ENCODE assay signal across 8 mouse cellular contexts in genomic region chr12:100338055-100338454, GRCm38 (mm10).
DNase-seq lines count a peak whose midpoint lies in the region; ATAC-seq and TF ChIP-seq lines count a peak whose summit lies in the region.

No protein-coding gene starts in this region.

- H3K9ac ChIP-seq in kidney, embryonic 14.5 days (ENCODE audit: low read depth, low read length), result no peak overlapping the region
- H3K9ac ChIP-seq in hindbrain, embryonic 15.5 days, result no peak overlapping the region
- H3K9ac ChIP-seq in neural tube, embryonic 15.5 days (replicated peaks), result no peak overlapping the region

- H3K27ac ChIP-seq in kidney, embryonic 14.5 days (ENCODE audit: low read depth, low read length), result no peak overlapping the region
- peak overlapping the region; percentile 44 for H3K27ac ChIP-seq in cerebellum, adult 2 months (ENCODE audit: insufficient read depth, low read length)
- H3K27ac ChIP-seq in hindbrain, embryonic 15.5 days (replicated peaks), result no peak overlapping the region
- H3K27ac ChIP-seq in neural tube, embryonic 15.5 days (replicated peaks), result no peak overlapping the region

- TF ChIP-seq POLR2A in cerebellum, adult 2 months (IDR thresholded peaks at IDR 0.05; ENCODE audit: borderline replicate concordance, insufficient read depth, low read length), result no peak

- H3K4me3 ChIP-seq in kidney, embryonic 14.5 days (ENCODE audit: low read length), result no peak overlapping the region
- H3K4me3 ChIP-seq in cerebellum, adult 2 months (replicated peaks; ENCODE audit: insufficient read depth, low read depth, low read length), result no peak overlapping the region
- H3K4me3 ChIP-seq in hindbrain, embryonic 15.5 days, result no peak overlapping the region
- H3K4me3 ChIP-seq in neural tube, embryonic 15.5 days (replicated peaks), result no peak overlapping the region

- TF ChIP-seq CTCF in cerebellum, adult 2 months (IDR thresholded peaks at IDR 0.05; ENCODE audit: borderline replicate concordance, insufficient read depth, low read depth, low read length), result peak; percentile 78

- H3K9me3 ChIP-seq in kidney, embryonic 14.5 days (ENCODE audit: control insufficient read depth, low read length), result no peaks in the 10 kb centered on the region
- no peaks in the 10 kb centered on the region for H3K9me3 ChIP-seq in hindbrain, embryonic 15.5 days
- no peaks in the 10 kb centered on the region for H3K9me3 ChIP-seq in neural tube, embryonic 15.5 days (replicated peaks)

- WGBS in kidney, embryonic 14.5 days, result 62% methylated on average over 3 of the region's 3 CpGs
- 33% methylated on average over 3 of the region's 3 CpGs for WGBS in cerebellum, adult 2 months
- 50% methylated on average over 3 of the region's 3 CpGs for WGBS in hindbrain, embryonic 15.5 days
- WGBS in neural tube, embryonic 15.5 days, result 51% methylated on average over 3 of the region's 3 CpGs

- no peaks in the 10 kb centered on the region for H3K27me3 ChIP-seq in kidney, embryonic 14.5 days (ENCODE audit: control insufficient read depth, insufficient read depth, low read length)
- H3K27me3 ChIP-seq in cerebellum, adult 2 months (ENCODE audit: control insufficient read depth, insufficient read depth, low read length), result no peaks in the 10 kb centered on the region
- H3K27me3 ChIP-seq in hindbrain, embryonic 15.5 days, result no peaks in the 10 kb centered on the region
- no peaks in the 10 kb centered on the region for H3K27me3 ChIP-seq in neural tube, embryonic 15.5 days (replicated peaks)

- H3K4me2 ChIP-seq in kidney, embryonic 14.5 days (replicated peaks; ENCODE audit: low read depth, low read length), result no peak overlapping the region
- no peak overlapping the region for H3K4me2 ChIP-seq in hindbrain, embryonic 15.5 days
- no peak overlapping the region for H3K4me2 ChIP-seq in neural tube, embryonic 15.5 days

- DNase-seq in kidney, adult 9 months, result peak; percentile 16
- DNase-seq in cerebellum, adult 2 months, result peak; percentile 68 to 69
- DNase-seq in testis, postnatal 10 days (ENCODE audit: low spot score), result no peak
- no peak for DNase-seq in layer of hippocampus, adult 9-11 months
- no peak for DNase-seq in frontal cortex, postnatal 25 days (ENCODE audit: low spot score in 2 of 2)

- H3K36me3 ChIP-seq in kidney, embryonic 14.5 days (ENCODE audit: control insufficient read depth, insufficient read depth, low read length), result peaks cover 5% of the 10 kb centered on the region; the same call in 1 of the 2 replicates
- H3K36me3 ChIP-seq in hindbrain, embryonic 15.5 days, result no peaks in the 10 kb centered on the region
- H3K36me3 ChIP-seq in neural tube, embryonic 15.5 days, result no peaks in the 10 kb centered on the region

- no peak for ATAC-seq in kidney, embryonic 14.5 days (ENCODE audit: low FRiP score, low TSS enrichment)
- ATAC-seq in hindbrain, embryonic 15.5 days (ENCODE audit: low FRiP score, low read depth), result peak; percentile 58
- peak; percentile 53; the same call in 1 of the 2 replicates for ATAC-seq in neural tube, embryonic 15.5 days (ENCODE audit: low FRiP score)

- H3K4me1 ChIP-seq in kidney, embryonic 14.5 days (ENCODE audit: control insufficient read depth, insufficient read depth, low read length), result no peaks in the 10 kb centered on the region
- peaks cover 22% of the 10 kb centered on the region for H3K4me1 ChIP-seq in cerebellum, adult 2 months (ENCODE audit: control insufficient read depth, insufficient read depth, low read length)
- peaks cover 16% of the 10 kb centered on the region for H3K4me1 ChIP-seq in hindbrain, embryonic 15.5 days (replicated peaks)
- peaks cover 8% of the 10 kb centered on the region; the same call in 1 of the 2 replicates for H3K4me1 ChIP-seq in neural tube, embryonic 15.5 days

Comparison
In these comparisons a context has a peak if more than half of its experiments do, and no peak if none do; other contexts are left out.
1. DNase-seq: peak in kidney, adult 9 months (single experiment) and cerebellum, adult 2 months (2 of 2); none in testis, postnatal 10 days (single experiment), layer of hippocampus, adult 9-11 months (single experiment) and frontal cortex, postnatal 25 days (0 of 2).